Mouse (Mus musculus) kidney, postnatal 4 days (tissue): ENCODE measurements around the gene Ruvbl1.

Experiments used
- DNase-seq, 2 experiments: peaks; one replicate each; pipeline ENCODE4 v3.0.0; 2021; ENCODE audit warnings: mixed read lengths in 2 of 2

Ruvbl1 gene

GRCm38 (mm10) chr6:88465181-88465920, at the start of gene Ruvbl1:
Ruvbl1 (plus strand) TSS chr6:88465409.
- peak; percentile 90 to 94 for DNase-seq

DNA sequence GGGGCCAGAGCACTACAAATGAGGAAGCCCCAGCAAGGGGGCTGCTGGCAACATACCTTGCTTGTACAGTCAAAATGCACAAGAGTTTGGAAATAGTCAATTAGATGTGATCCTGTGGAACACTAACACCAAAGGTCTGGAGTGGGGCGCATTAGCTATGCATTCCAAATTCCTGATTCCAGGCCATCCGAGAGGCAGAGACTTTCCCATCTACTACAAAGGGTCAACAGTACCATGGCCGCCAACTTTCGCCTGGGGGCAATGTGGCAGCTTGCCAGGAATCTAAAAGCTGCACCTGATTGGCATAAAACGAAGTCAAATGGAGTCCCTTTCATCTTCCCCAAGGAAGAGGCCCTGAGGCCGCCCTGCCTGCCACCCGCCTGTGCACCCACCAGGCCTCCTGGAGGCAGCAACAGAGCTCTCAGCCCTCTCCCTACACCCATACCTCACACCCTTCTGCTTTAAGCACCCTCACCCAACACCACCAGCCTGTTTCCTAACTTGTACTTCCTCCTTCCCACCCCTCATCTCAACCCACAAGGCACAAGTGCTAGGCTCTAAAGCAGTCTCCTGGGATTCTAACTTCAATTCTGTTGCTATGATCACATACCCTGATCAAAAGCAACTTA, 49.0 kb upstream of the Ruvbl1 start:
- peak; percentile 70 to 80 for DNase-seq

- peak; percentile 66 to 76 for DNase-seq
These were observed 34.0 kb upstream of the Ruvbl1 start for GRCm38 (mm10) chr6:88431202-88431601.

DNA sequence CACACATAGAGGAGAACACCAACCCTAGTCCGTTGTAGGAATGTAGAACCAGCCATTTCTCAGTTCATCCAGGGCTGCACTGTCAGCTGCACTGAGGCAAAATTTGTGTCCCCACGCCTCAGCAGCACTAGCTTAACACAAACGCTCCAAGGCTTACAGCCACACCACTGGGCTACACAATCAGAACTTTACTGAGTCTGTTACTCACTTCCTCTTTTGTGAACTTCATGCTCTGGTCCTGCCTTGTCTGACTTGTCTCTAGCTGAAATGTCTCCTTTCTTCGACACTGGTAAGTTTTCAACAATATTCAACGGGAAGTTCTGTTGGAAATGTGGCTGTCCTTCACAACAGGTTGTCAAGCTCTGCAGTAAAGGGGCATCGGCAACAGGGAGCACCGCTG, 29.6 kb upstream of the Ruvbl1 start:
- no peak for DNase-seq

DNA sequence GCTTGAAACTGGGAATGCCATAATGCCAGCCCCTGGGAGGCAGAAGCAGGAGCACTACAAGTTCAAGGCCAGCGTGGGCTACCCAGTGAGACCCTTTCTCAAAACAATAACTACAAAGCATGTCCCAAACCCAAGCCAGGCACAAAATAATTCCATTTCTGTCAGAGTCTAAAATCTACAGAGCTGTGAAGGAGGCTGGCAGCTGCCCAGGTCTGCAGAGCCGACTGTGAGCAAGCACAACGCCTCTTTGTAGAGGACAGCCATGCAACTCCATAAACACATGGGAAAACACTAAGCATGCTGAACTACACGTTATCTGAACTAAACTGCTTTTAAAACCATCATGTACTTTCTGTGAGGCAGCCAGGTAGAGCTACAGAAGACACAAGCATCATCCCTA, 26.2 kb upstream of the Ruvbl1 start:
- no peak for DNase-seq

- no peak for DNase-seq
These were observed 22.7 kb upstream of the Ruvbl1 start for GRCm38 (mm10) chr6:88442551-88442950.

GRCm38 (mm10) chr6:88443446-88443845, 21.8 kb upstream of the Ruvbl1 start:
- no peak for DNase-seq

- no peak for DNase-seq
These were observed 21.0 kb upstream of the Ruvbl1 start for GRCm38 (mm10) chr6:88444076-88444750.

DNA sequence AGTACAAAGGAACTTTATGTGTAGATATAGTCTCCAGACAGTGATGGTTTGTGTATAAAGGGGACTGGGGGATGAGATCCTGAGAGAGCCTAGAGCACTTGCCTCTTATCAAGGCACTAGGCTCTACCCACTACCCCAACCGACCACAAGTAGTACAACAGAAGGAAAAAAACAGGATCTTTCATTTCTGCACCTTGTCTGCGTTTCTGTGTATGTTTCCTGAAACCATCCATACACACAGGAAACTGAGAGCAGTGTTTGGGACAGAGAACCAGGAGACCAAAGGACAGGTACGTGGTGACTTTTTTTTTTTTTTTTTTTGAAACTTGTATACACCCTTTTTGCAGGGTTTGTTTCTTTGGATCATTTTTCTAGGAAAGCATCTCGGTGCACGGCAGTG, 19.5 kb upstream of the Ruvbl1 start:
- no peak for DNase-seq

DNA sequence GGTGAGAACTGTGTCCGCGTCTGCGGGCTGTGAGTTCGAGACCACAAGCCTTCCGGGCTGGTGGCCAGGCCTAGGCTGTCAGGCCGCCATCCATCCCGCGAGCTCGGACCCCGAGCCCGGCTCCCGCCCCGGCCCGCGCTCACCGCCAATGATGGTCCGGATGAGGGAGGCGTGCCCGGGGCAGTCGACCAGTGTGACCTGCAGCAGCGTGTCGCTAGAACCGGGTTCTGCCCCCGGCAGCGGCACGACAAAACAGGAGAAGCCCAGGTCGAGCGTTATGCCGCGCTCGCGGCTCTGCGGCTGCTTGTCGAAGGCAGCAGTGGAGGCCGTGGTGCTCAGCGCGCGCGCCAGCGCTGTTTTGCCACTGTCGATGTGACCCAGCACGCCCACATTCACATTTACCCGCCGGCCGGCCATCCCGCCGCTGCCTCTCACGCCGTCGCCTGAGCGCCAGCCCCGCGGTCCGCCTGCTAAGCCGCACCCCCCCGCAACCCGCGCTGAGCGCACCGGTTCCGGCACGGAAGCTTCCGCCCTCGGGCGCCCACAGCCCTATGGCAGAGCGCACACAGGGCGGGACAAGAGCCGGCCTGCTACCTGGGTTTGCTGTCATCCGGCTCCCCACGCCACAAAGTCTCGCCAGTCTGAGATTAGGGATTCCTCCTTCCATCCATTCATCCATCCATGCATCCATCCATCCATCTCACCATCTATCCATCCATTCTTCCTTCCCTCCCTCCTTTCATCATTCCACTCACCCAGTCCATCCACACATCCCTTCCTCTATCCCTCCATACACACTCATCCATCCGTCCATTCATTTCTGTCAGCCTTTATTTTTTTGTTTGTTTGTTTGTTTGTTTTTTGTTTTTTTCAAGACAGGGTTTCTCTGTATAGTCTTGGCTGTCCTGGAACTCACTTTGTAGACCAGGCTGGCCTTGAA, 18.9 kb upstream of the Ruvbl1 start, which contains the start of gene Eefsec:
Gene Eefsec (minus strand): TSS at position 477 of the 940 bp plus-strand sequence.
- peak; percentile 87 to 92 for DNase-seq

DNA sequence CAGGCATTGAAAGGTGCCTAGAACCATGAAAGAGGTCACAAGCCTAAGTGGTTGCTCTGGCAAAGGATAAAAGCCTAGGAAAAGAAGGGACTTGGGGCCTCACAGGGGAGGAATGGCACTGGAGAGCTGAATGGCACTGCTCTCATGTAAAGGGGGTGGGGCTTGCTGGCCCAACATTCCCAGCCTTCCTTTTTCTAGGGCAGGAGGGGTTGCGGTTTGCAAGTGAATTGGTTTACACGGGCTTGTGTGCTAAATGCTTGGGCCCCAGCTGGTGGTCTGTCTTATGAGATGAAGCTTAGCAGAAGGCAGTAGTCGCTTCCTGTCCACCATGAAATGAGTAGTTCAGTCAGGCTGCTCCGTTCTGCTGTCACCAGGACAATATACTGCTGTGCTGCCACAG, 17.8 kb upstream of the Ruvbl1 start:
- DNase-seq = no peak

- DNase-seq = no peak
These were observed 10.7 kb upstream of the Ruvbl1 start for GRCm38 (mm10) chr6:88454545-88454944.

DNA sequence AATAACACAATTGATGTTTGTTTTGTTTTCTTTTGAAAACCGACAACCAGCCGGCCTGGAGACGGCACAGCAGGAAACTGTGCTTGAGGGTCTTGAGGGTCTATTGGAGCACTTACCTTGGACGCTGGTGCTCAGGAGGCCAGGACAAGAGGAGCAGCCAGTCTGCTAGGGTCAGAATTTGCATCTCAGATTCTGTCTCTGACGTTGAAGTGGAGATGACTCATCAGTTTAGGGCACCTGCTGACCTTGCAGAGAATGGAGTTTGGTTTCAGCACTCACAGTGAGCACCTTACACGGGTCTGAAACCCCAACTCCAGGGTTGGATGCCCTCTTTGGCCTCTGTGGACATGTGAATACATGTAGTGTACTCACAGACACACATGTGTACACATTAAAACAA, 4.7 kb downstream of the Ruvbl1 start:
- no peak for DNase-seq

DNA sequence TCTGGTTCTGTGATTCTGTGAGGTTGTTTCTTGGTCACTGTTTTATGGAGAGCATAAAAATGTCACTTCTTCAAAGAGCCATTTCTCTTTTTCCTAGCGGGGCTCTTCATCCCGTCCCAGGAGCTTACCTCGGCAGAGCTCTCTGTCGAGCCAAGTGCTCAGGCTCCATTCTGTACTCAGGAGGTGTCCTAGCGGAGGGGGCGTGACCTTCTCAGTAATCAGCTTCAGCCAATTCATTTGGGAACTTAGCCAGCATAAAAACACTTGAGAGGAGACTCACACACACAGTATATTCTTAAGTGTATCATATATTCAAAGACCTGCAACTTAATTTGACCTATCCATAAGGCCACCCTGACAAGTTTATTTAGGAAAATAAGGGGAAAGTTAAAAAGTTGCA, 15.2 kb downstream of the Ruvbl1 start:
- no peak for DNase-seq

- peak in 1 of 2 experiments; percentile 38 for DNase-seq
These were observed 17.9 kb downstream of the Ruvbl1 start for GRCm38 (mm10) chr6:88483111-88483510.

GRCm38 (mm10) chr6:88483913-88484312, 18.7 kb downstream of the Ruvbl1 start:
- no peak for DNase-seq

GRCm38 (mm10) chr6:88485378-88485777, 20.2 kb downstream of the Ruvbl1 start:
- no peak for DNase-seq

DNA sequence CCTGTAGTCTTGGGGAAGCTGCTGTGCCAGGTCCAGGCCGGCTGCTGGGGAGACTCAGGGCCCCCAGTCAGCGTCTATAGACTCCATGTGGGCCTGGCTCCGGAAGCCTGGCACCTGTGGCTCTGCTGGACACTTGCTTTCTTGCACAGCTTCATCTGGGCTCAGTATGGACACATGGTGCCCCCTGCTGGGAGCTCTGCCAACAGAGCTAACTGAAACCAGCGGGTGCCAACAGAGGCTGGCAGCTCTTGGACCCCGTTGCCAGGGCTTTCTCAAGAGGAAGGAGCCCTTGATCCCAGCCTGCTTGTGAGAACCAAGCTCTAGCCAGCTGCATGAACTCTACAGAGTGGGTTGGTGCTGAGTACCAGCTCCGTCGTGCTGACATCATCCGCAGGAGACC, 21.7 kb downstream of the Ruvbl1 start:
- DNase-seq = peak; percentile 74 to 77

- no peak for DNase-seq
These were observed 23.8 kb downstream of the Ruvbl1 start for GRCm38 (mm10) chr6:88489026-88489425.

DNA sequence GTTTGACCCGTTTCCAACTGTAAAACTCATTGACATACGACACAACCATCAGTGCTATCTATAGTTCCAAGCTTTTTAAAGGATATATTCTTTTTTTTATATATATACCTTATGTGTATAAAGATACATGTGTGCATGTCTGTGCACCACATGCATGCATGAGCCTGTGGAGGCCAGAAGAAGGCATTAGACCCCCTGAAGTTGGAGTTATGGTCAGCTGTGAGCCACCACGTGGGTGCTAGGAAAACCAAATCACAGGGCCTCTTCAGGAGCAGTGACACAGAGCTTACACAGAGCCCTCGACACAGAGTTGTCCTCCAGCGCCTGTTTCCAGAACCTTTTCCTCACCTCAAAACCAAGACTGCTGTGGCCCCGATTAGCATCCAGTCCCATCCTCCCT, 24.6 kb downstream of the Ruvbl1 start:
- DNase-seq = no peak

GRCm38 (mm10) chr6:88490629-88491354, 25.6 kb downstream of the Ruvbl1 start:
- DNase-seq = no peak

- no peak for DNase-seq
These were observed 28.5 kb downstream of the Ruvbl1 start for GRCm38 (mm10) chr6:88493712-88494111.
